Comparison of ENCODE assay signal across 9 mouse cellular contexts in genomic region chr17:27125185-27125584, GRCm38 (mm10). TPM values are rescaled to one million over a fixed set of nuclear protein-coding genes. Genes with fewer than 3 reads are reported as not detected.
A peak's percentile ranks its signal among the peaks of the same experiment; 100 is the strongest.
DNase-seq lines count a peak whose midpoint lies in the region; ATAC-seq and TF ChIP-seq lines count a peak whose summit lies in the region.
"Had no signal": no experiment of that assay in that cellular context is flagged by ENCODE, and none has a peak within 500 bp of the region (broad histone marks: within the 10 kb centered on the region; RNA-seq: fewer than 3 reads in every experiment).

No protein-coding gene starts in this region.

- POLR2A ChIA-PET in Patski (lab: Charles Lee): interaction anchor here (2.4 kb wide), 1 partner anchor 92 kb away, joined by 6 read pairs; no protein-coding TSS in a partner anchor

- no peak for DNase-seq in Patski (ENCODE audit: low read depth, low spot score)
- DNase-seq in cerebellum, postnatal 25 days: peak; percentile 89 to 93
- peak; percentile 69 to 80 for DNase-seq in gastrocnemius, postnatal 4 days (ENCODE audit: low spot score in 2 of 2)
- peak; percentile 76 to 81 for DNase-seq in layer of hippocampus, postnatal 25 days (ENCODE audit: extremely low spot score in 1 of 2, low spot score in 1 of 2)
- peak; percentile 75 to 86 for DNase-seq in lung, postnatal 4 days
- DNase-seq in yolk sac, embryonic 10.5 days (ENCODE audit: low spot score): peak; percentile 49

- no peak for TF ChIP-seq CTCF in Patski (IDR thresholded peaks at IDR 0.05)
- peak; percentile 83 for TF ChIP-seq CTCF in small intestine, adult 2 months (IDR thresholded peaks at IDR 0.05; ENCODE audit: extremely low read depth, insufficient read length, insufficient replicate concordance, low read depth, low read length)

- no peak overlapping the region for H3K4me3 ChIP-seq in small intestine, adult 2 months (ENCODE audit: low read depth, low read length)
- H3K4me3 ChIP-seq: liver, embryonic 15.5 days had no signal

- peaks cover 9% of the 10 kb centered on the region for H3K4me1 ChIP-seq in small intestine, adult 2 months (ENCODE audit: control insufficient read depth, insufficient read depth, insufficient read length, low read length)

- in situ Hi-C loops in Patski (cut with MboI; ENCODE audit: low pct_unique_long_range_greater_than_20kb): no loop called here

- no peak overlapping the region for H3K27ac ChIP-seq in small intestine, adult 2 months (ENCODE audit: insufficient read depth, low read depth, low read length)
- H3K27ac ChIP-seq: liver, embryonic 15.5 days had no signal

- H3K27me3 ChIP-seq in Patski: no peaks in the 10 kb centered on the region
- no peaks in the 10 kb centered on the region for H3K27me3 ChIP-seq in small intestine, adult 2 months (ENCODE audit: control insufficient read depth, insufficient read depth, low read length)
- H3K27me3 ChIP-seq: liver, embryonic 15.5 days had no signal

- H3K36me3 ChIP-seq in small intestine, adult 2 months (ENCODE audit: control insufficient read depth, insufficient read depth, low read length): peaks cover 29% of the 10 kb centered on the region

- TF ChIP-seq POLR2A in small intestine, adult 2 months (IDR thresholded peaks at IDR 0.05; ENCODE audit: low read depth, low read length): no peak

- peak; percentile 64 for ATAC-seq in CD4-positive, CD25-positive, alpha-beta regulatory T cell, adult 4 months
- peak; percentile 16 for ATAC-seq in Patski

- 36% methylated on average over 12 of the region's 12 CpGs for WGBS in small intestine, adult 2 months

- CTCF ChIA-PET in Patski (lab: Charles Lee): interaction anchor here (0.9 to 1.6 kb wide), 6 partner anchors 12 to 93 kb away, joined by 3 to 4 read pairs (median 4); no protein-coding TSS in a partner anchor

RNA-seq across cellular contexts. Expression of gene Uqcc2, which starts 8.5 kb away (rescaled TPM):
- 100 to 1,000 TPM; 110 to 129 TPM for polyA plus RNA-seq in CD4-positive, CD25-positive, alpha-beta regulatory T cell, adult 4 months (2017; shearing (Covaris generic))
- 318 TPM for polyA plus RNA-seq in Patski (2021)
- total RNA-seq in gastrocnemius, postnatal 4 days (2021): 100 to 1,000 TPM; 230 to 262 TPM
- 100 to 1,000 TPM; 199 to 213 TPM for total RNA-seq in layer of hippocampus, postnatal 25 days (2021)
- 103 and 126 TPM in 2 replicates for polyA plus RNA-seq in small intestine, adult 2 months (2012; rRNA removed)

RNA-seq across cellular contexts. Expression of gene Ip6k3, which starts 42.4 kb away (rescaled TPM):
- polyA plus RNA-seq in CD4-positive, CD25-positive, alpha-beta regulatory T cell, adult 4 months (2017; shearing (Covaris generic)): not detected
- 1.0 TPM for polyA plus RNA-seq in Patski (2021)
- total RNA-seq in gastrocnemius, postnatal 4 days (2021): 10 to 100 TPM; 40.2 to 50.7 TPM
- total RNA-seq in layer of hippocampus, postnatal 25 days (2021): under 1 TPM; 0.21 to 0.30 TPM
- polyA plus RNA-seq in small intestine, adult 2 months (2012; rRNA removed): 0.08 TPM in 1 of 2 replicates, not detected in the other
